Mouse (Mus musculus): ENCODE results near the gene Rps6kb2.

DNA sequence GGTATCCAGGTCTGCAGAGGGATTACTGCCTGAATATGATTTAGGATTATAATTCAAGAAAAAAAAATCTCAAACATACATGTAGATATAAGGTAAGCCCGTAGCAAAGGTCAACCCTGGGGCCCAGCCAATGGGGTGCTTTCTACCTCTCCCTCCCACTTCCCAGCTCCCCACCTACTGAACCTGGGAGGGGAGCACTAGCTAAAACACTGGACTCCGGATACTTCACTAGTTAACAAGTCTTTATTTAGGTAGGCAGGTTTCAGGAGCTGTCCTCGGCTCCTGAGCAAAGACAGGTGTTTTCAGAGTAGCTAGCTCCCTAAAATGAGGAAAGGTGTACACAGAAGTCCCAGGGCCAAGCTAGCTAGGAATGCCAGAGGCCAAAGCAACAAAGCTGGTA lies 946 bp upstream of the Rps6kb2 start:
- TF ChIP-seq CTCF (IDR thresholded peaks at IDR 0.05; ENCODE audit: borderline replicate concordance, insufficient read depth, low read depth, low read length) = no peak
- no peak for TF ChIP-seq POLR2A (IDR thresholded peaks at IDR 0.05; ENCODE audit: borderline replicate concordance, insufficient read depth, low read length)

Data from cerebellum, adult 2 months (tissue).